Mouse (Mus musculus) midbrain, embryonic 14.5 days (tissue): ENCODE measurements around the gene Tbc1d1. TPM values are rescaled to one million over a fixed set of nuclear protein-coding genes. Genes with fewer than 3 reads are reported as not detected.
A peak's percentile ranks its signal among the peaks of the same experiment; 100 is the strongest.

Experiments used
- ATAC-seq: fragments of 200-750 bp; cut with Nextera tagmentation; 2 replicates; pipeline ENCODE4 v1.8.0; 2017; ENCODE audit warnings: moderate number of reproducible peaks, moderate library complexity; ENCODE audit not compliant: low FRiP score, low TSS enrichment
- DNase-seq: peaks from one replicate; pipeline ENCODE4 v3.0.0-alpha.2; 2015
- H3K27ac ChIP-seq: fragments of 300-500 bp; sonication (generic); replicated peaks from 2 replicates; pipeline ENCODE4 v1.5.1; 2014; ENCODE audit warnings: mild to moderate bottlenecking, low read depth, low read length, moderate library complexity
- H3K27me3 ChIP-seq: fragments of 300-500 bp; sonication (generic); 2 replicates; pipeline ENCODE4 v1.6.1; 2014; ENCODE audit warnings: low read length, control low read depth, mixed read lengths; ENCODE audit not compliant: control insufficient read depth, insufficient read depth
- H3K36me3 ChIP-seq: fragments of 300-500 bp; sonication (generic); 2 replicates; pipeline ENCODE4 v1.6.1; 2014; ENCODE audit warnings: low read length, control low read depth; ENCODE audit not compliant: control insufficient read depth, insufficient read depth
- H3K4me1 ChIP-seq: fragments of 300-500 bp; sonication (generic); 2 replicates; pipeline ENCODE4 v1.6.1; 2014; ENCODE audit warnings: mild to moderate bottlenecking, antibody characterized with exemption, low read length, control low read depth; ENCODE audit not compliant: control insufficient read depth, insufficient read depth
- H3K4me2 ChIP-seq: fragments of 300-500 bp; sonication (generic); 2 replicates; pipeline ENCODE4 v1.6.1; 2014; ENCODE audit warnings: mild to moderate bottlenecking, low read length, moderate library complexity
- H3K4me3 ChIP-seq: fragments of 300-500 bp; sonication (generic); replicated peaks from 2 replicates; pipeline ENCODE4 v1.5.1; 2014; ENCODE audit warnings: low read depth, low read length
- H3K9ac ChIP-seq: fragments of 300-500 bp; sonication (generic); replicated peaks from 2 replicates; pipeline ENCODE4 v1.6.1; 2014; ENCODE audit warnings: mild to moderate bottlenecking, low read length, moderate library complexity
- H3K9me3 ChIP-seq: fragments of 300-500 bp; sonication (generic); 2 replicates; pipeline ENCODE4 v1.6.1; 2016; ENCODE audit warnings: low read length, control low read depth, mixed read lengths; ENCODE audit not compliant: control insufficient read depth
- WGBS: fragments of 180-500 bp; shearing (Covaris S2); extraction: QIAGEN DNeasy Blood & Tissue Kit; methylation state at CpG from one replicate; pipeline ENCODE4 v1.1.7; 2014; 5-methylcytosine and 5-hydroxymethylcytosine counted together
- polyA plus RNA-seq: library from polyadenylated mRNA; unstranded; fragments of >200 nt; fragmentation: Nextera tagmentation; extraction: Ambion mirVana; gene quantifications from 2 replicates; pipeline ENCODE4 v1.2.1, GENCODE M21; 2014

Gene Tbc1d1
- polyA plus RNA-seq, 1 experiment from 2014 or later = 11.7 TPM

DNA sequence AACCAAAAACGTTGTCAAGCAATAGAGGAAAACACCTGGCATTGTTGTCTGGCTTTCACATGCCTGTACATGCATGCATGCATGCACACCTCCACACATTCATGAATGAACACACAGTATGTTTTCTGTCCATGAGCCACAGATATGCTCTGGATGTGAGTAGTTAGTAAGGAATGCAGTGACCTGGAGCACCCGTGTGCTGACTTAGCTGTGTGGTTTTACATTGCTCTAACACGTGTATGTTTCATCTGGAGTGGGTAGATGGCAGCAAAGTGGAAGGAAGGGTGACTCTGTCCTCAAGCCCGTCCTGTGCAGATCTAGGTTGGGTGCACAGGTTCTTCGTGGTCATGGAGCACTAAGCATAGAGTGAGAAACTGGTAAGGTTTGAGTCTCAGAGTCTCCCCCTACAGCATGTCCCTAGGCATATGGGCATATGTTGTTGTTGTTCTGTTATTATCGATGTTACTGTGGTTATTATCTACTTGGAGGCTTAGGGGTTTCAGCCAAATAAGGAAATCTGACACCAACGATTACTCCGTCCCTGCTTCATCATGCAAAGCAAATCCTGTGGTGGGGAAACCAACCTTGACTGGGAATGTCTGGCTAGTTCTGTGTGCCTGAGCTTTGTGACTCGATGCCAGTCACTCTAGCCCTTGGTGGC, 86.8 kb downstream of the Tbc1d1 start:
- 51% methylated on average over 9 of the region's 9 CpGs for WGBS
- Histone ChIP-seq H3K27me3 (no peaks in the 10 kb centered on the region), H3K9me3 (no peaks in the 10 kb centered on the region), H3K9ac (no peak overlapping the region), H3K4me1 (peaks cover 2% of the 10 kb centered on the region; the same call in 1 of the 2 replicates), H3K4me3 (no peak overlapping the region), H3K27ac (no peak overlapping the region), H3K4me2 (no peak overlapping the region), H3K36me3 (no peaks in the 10 kb centered on the region)
- DNase-seq = no peak
- no peak for ATAC-seq

DNA sequence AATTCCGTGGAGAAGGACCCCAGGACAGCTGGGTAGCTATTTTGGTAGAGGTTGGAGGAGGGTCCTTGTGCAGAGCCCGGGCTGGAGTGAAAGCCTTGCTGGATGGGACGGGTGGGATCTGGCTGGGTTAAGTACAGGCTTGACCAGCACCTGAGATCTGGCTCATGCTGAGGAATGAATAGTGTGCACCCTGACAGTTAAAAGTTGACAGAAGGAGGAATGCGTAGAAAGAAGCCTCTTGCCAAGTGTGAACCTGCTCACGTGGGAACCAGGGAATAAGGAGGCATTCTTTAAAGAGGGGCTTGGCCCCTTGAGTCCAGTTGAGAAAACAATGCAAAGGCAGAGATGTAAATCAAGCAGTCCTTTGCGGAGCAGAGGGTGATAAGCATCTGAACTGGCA, 87.6 kb downstream of the Tbc1d1 start:
- no peak overlapping the region for H3K9ac ChIP-seq
- H3K4me3 ChIP-seq = no peak overlapping the region
- no peak overlapping the region for H3K27ac ChIP-seq
- H3K27me3 ChIP-seq = no peaks in the 10 kb centered on the region
- DNase-seq (no peak), ATAC-seq (no peak)
- no peak overlapping the region for H3K4me2 ChIP-seq
- H3K9me3 ChIP-seq = no peaks in the 10 kb centered on the region
- peaks cover 2% of the 10 kb centered on the region; the same call in 1 of the 2 replicates for H3K4me1 ChIP-seq
- 44% methylated on average over 6 of the region's 6 CpGs for WGBS
- H3K36me3 ChIP-seq = no peaks in the 10 kb centered on the region

DNA sequence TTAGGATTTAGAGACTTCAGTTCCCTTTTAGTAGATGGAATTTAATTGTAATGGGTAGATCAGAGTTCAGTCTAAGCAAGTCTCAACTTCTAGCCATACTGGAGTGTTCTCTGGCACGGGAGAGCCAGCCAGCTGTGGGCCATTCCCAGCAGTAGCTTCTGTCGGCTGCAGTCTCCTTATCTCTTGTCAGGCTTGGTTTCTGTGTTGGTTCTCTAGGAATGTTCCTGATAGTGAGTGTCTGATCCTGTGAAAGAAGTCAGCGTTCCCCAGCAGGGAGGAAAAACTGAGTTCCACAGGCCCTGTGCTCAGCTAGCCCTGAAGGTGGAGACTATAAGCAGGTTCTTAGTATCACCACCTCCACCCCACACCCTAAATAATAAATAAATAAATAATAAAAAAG, 88.2 kb downstream of the Tbc1d1 start:
- no peaks in the 10 kb centered on the region for H3K36me3 ChIP-seq
- 32% methylated on average over 3 of the region's 3 CpGs for WGBS
- H3K27me3 ChIP-seq = no peaks in the 10 kb centered on the region
- H3K9ac ChIP-seq = no peak overlapping the region
- no peaks in the 10 kb centered on the region for H3K9me3 ChIP-seq
- DNase-seq (no peak), ATAC-seq (no peak)
- H3K4me1 ChIP-seq = peaks cover 2% of the 10 kb centered on the region; the same call in 1 of the 2 replicates
- H3K4me3 ChIP-seq = no peak overlapping the region
- H3K4me2 ChIP-seq = no peak overlapping the region
- no peak overlapping the region for H3K27ac ChIP-seq

DNA sequence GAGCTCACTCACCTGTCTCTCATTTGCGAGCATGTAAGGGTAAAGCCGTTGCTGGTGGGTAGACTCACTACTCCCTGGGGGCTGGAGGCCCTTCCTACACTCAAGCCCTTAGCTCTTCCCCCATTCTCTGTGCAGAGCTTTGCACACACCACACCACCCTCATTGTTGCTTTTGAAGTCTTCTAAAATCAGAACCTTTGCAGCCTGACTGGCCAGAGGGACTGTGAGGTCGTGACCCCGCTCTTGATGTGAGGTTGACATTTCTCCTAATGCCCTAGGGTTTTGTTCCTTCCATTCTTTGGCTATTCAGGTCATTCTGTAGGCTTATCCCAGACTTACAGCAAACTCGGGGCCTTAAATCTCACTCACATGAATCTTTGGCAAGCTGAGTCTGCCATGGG, 88.6 kb downstream of the Tbc1d1 start:
- Histone ChIP-seq H3K4me2 (no peak overlapping the region), H3K27ac (no peak overlapping the region), H3K4me3 (no peak overlapping the region), H3K36me3 (no peaks in the 10 kb centered on the region), H3K9ac (no peak overlapping the region), H3K4me1 (peaks cover 2% of the 10 kb centered on the region; the same call in 1 of the 2 replicates), H3K27me3 (no peaks in the 10 kb centered on the region), H3K9me3 (no peaks in the 10 kb centered on the region)
- 15% methylated on average over 5 of the region's 5 CpGs for WGBS
- ATAC-seq (no peak), DNase-seq (no peak)

DNA sequence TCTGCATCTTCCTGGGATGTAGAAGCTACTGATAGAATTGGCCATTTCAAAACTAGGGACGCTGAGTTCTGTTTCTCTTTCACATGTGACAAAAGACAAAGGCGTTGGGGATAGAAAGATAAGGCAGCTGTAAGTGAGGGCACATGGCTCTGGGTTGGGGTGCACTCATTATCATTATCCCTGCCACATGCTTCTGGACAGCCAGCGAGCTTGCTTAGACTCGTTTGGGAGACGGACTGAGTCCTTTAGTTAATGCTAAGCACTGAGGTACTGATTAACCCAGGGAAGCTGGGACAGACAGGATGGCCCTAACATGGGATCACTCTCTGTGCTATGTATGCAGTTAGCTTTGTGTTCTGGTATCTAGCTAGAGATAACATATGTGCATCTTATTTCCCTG, 95.3 kb downstream of the Tbc1d1 start:
- Histone ChIP-seq H3K4me3 (no peak overlapping the region), H3K9me3 (no peaks in the 10 kb centered on the region), H3K27me3 (no peaks in the 10 kb centered on the region), H3K27ac (no peak overlapping the region), H3K4me1 (peaks cover 6% of the 10 kb centered on the region; the same call in 1 of the 2 replicates), H3K9ac (no peak overlapping the region), H3K36me3 (no peaks in the 10 kb centered on the region), H3K4me2 (no peak overlapping the region)
- 82% methylated on average over 5 of the region's 5 CpGs for WGBS
- ATAC-seq = no peak
- no peak for DNase-seq

DNA sequence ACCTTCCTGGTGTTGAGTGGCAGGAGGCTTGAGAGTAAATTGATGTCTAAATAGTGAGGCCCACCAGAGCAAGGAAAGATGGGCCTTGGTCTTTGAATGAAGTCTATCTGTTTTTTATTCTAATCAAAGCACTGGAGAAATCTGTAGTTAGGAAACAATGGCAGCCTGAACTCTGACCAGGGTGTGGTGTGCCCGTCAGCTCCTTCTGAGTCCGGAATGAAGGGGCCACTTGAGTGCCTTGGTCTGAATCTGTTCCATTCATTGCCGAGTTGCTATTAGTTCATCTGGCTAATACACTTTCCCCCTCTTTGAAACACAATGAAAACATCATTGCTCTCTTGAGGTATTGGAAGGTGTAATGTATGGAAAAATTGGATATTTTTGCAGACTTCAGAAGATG, 98.2 kb downstream of the Tbc1d1 start:
- no peak overlapping the region for H3K27ac ChIP-seq
- ATAC-seq = no peak
- no peak overlapping the region for H3K4me3 ChIP-seq
- no peak for DNase-seq
- peaks cover 6% of the 10 kb centered on the region; the same call in 1 of the 2 replicates for H3K4me1 ChIP-seq
- no peaks in the 10 kb centered on the region for H3K36me3 ChIP-seq
- WGBS = 23% methylated on average over 3 of the region's 3 CpGs
- H3K9ac ChIP-seq = no peak overlapping the region
- H3K9me3 ChIP-seq = no peaks in the 10 kb centered on the region
- no peak overlapping the region for H3K4me2 ChIP-seq
- no peaks in the 10 kb centered on the region for H3K27me3 ChIP-seq

DNA sequence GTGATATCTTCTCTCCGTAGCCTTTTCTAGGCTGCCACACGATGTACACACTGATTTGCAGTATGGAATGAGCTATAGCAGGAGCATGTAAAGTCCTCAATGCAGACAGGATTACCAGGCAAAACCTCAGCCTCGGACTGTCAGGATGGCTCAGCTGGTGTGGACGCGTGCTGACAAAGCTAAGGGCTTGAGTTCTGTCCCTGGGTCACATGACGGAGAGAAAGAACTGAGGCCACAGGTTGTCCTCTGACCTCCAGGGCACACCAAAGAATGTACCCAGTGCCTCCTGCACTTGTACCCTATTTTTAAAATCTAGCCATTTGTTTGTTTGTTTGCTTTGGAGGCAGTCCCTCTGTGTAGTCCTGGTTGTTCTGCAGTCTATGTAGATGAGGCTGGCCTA, 98.9 kb downstream of the Tbc1d1 start:
- no peak for ATAC-seq
- Histone ChIP-seq H3K9ac (no peak overlapping the region), H3K9me3 (no peaks in the 10 kb centered on the region), H3K27ac (no peak overlapping the region), H3K36me3 (no peaks in the 10 kb centered on the region), H3K27me3 (no peaks in the 10 kb centered on the region), H3K4me2 (no peak overlapping the region), H3K4me3 (no peak overlapping the region), H3K4me1 (peaks cover 6% of the 10 kb centered on the region; the same call in 1 of the 2 replicates)
- DNase-seq = no peak
- 34% methylated on average over 6 of the region's 6 CpGs for WGBS

DNA sequence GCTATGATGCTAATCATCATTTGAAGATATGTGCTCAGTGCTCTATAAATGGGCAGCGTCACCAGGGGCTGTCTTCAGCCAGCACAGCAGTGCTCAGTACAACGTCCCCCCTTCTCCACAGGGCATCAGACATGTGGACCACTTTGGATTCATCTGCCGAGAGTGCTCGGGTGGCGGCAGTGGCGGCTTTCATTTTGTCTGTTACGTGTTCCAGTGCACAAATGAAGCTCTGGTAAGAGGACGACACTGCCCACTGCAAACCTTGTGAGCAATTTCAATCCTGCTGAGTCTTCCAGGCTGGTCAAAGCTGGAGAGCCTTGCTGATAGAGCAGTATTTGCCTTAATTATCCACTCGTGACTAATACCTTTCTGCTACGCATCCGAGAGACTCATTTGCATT, 107.2 kb downstream of the Tbc1d1 start:
- H3K27me3 ChIP-seq = no peaks in the 10 kb centered on the region
- no peak for ATAC-seq
- H3K9me3 ChIP-seq = no peaks in the 10 kb centered on the region
- no peaks in the 10 kb centered on the region for H3K36me3 ChIP-seq
- WGBS = 48% methylated on average over 11 of the region's 11 CpGs
- no peak overlapping the region for H3K4me3 ChIP-seq
- H3K9ac ChIP-seq = no peak overlapping the region
- DNase-seq = peak; percentile 47
- H3K27ac ChIP-seq = no peak overlapping the region; the same call in 1 of the 2 replicates
- no peak overlapping the region for H3K4me2 ChIP-seq
- H3K4me1 ChIP-seq = no peaks in the 10 kb centered on the region

DNA sequence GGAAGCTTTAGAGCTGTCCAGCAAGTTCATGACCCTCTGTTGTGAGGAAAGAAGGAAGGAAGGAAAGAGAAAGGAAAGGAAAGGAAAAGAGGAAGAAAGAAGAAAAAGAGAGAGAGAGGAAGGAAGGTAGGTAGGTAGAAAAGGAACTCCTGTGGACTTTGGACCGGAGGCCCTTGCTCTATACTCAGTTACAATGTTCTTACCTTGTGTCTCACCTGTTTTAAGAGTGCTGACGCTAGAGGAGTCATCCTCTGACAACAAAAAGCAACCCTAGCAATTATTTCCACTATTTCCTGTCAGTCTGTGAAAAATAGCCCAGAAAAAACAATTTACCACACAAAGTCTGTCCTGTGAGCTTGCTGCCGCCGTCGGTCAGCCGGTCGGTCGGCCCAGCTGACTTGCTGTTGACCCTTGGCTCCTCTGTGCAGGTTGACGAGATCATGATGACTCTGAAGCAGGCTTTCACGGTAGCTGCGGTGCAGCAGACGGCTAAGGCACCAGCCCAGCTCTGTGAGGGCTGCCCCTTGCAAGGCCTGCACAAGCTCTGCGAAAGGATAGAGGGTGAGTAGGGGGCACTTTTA, 107.9 kb downstream of the Tbc1d1 start:
- Histone ChIP-seq H3K4me3 (no peak overlapping the region), H3K9ac (no peak overlapping the region), H3K27ac (0 out of 2 replicates have a peak overlapping the region, but pooled peaks have one; percentile 14), H3K27me3 (no peaks in the 10 kb centered on the region), H3K4me2 (no peak overlapping the region), H3K36me3 (no peaks in the 10 kb centered on the region), H3K4me1 (no peaks in the 10 kb centered on the region), H3K9me3 (no peaks in the 10 kb centered on the region)
- no peak for DNase-seq
- WGBS = 83% methylated on average over 13 of the region's 13 CpGs
- ATAC-seq = no peak
